Mouse (Mus musculus) layer of hippocampus, postnatal 10 days (tissue): Measurements from ENCODE around the gene Dscam. TPM values are rescaled to one million over a fixed set of nuclear protein-coding genes. Genes with fewer than 3 reads are reported as not detected.
A peak's percentile ranks its signal among the peaks of the same experiment; 100 is the strongest.

Experiments
- DNase-seq, 2 experiments: peaks; one replicate each; pipeline ENCODE4 v3.0.0; 2021; ENCODE audit warnings: low spot score in 2 of 2
- total RNA-seq, 2 experiments: library from RNA; stranded (reverse); gene quantifications; 2 replicates each; pipeline ENCODE4 v1.2.3; 2021

Gene Dscam
- total RNA-seq, 2 experiments from 2014 or later, result 43.0 to 45.4 TPM

DNA sequence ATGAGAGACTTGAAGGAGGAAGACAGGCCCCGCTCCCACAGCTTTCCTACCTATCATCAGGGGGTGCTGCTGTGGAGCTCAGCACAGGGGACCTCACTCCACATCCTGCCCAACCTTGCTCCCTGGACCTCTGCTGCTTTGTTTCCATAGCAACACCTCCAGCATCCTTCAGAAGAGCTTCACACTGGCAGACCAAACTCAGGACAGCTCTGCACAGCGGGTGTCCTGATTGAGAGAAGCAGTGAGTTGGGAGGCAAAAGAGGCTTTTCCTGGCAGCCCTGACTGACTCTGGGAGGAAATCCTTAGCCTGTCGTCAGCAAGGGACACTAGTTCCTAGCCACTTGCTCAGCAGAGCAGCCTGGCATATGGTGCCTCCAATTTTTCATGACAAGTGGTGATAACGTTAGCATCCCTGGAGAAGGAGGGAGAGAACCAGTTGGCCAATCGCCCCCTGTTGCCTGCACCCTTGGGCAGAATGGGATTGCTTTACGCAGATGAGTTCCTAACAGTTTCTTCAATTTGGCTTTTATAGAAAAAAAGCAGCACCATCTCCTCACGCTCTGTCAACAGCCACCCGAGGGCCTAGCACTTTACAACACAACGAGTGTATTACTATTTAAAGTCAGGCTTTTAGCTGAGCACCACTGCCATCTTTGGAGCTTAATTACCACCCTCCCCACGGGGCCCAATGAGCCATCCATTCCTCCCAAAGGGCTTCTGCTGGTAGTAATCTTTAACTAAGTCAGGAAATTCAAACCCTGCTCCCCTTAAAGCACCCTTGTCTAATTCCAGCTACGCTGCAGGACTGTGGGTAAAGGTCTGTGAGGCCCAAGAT is 224.9 kb downstream of the Dscam start:
- DNase-seq, result no peak

DNA sequence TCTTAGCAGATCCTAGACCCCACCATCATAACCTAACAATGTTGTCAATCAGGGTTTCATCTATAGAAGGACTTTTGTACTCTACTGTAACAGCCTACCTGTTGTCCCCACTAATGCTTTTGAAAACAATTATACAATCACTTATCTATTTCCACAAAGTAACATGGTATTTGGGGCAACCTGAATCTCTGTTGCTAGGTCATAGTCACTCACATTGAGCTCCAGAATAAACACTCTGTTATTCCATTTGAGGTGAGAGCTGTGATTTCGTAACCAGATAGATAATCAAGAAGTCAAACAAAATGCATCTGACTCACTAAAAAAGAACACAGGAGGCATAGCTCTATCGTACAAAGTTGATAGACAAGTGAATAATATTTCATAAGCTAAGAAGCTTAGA is 226.9 kb downstream of the Dscam start:
- no peak for DNase-seq

DNA sequence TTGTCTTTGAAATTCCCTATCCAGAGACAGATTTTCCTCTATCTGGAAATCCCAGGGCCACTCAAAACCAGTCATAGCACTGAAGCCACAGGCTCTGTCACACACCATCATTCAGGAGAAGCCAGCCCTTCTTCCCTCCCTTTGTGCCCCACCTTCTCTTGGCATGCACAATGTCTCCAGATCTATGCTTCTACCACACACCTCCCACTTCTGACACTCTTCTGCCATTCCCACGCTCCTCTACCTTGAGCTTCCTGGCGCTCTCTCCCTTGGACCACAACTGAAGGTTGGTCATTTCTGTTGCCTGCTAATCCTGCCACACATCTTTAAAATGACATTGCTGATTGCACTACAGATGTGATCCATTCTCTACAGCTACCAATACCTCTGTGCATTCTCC is 235.8 kb downstream of the Dscam start:
- no peak for DNase-seq

DNA sequence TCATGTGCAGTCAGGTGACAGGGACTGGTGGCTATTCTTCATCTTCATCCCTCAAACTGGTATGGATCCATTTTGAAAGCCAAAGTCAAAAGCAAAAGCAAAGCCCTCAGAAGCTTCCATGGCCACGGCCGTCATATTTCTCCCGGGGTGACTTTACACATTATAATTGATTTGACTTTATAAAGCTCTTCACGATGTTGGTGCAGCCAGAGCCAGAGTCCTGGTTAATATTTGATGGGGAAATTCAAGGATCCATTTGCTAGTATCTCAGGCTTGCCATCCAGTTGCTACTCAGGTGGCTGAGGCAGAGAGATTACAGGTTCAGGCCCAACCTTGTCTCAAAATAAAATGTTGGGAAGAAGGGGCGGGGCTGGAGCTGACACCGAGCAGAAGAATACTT is 238.3 kb downstream of the Dscam start:
- no peak for DNase-seq

DNA sequence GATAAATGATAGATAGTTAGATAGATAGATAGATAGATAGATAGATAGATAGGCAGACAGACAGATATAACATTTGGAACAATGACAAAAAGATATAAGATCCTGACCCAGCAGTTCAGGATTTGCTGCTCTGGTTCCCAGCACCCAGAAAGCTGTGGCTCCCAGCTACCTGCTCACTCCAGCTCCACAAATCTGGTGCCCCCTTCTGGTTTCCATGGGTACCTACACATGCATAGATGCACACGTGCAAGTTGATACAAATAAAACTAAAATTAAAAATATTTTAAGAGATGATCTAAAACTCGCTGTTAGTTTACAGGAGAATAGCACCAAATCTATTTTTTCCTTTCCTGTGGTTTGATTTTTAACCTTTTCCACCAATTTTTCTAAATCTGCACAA is 238.8 kb downstream of the Dscam start:
- no peak for DNase-seq

DNA sequence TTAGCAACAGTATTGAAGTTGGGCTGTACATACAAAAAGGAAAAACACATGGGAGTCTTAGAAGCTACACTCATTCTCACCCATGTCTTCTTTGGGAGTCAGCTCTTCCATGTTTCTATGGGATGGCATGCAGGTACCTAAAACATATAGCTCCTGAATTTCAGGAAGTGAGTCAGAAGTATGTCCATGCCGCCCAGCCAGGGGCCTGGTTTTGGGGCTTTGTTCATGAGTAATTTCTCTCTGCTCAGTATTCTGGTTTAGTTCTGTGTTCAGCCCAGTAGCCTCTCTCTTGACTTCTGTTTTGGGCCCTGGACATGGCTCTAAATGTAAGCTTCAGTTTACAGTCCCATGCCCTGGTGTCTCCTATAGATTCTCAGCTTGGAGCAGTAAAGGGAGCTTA is 242.5 kb downstream of the Dscam start:
- DNase-seq, result no peak

DNA sequence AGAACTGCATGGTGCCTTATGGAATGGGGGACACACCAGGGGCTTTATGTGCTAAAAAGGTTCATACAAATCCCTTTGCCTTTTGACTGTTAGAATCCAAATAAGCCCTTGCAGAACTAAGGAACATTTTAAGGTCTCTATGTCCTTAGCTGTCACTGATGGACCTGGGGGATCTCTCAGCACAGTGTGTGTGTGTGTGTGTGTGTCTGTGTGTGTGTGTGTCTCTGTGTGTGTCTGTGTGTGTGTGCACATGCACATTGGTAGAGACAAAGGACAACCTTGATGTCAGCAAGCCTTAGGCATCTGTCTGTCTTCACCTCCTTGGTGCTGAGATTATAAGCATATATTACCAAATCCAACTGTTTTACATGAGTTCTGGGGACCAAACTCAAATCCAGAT is 243.1 kb downstream of the Dscam start:
- no peak for DNase-seq

DNA sequence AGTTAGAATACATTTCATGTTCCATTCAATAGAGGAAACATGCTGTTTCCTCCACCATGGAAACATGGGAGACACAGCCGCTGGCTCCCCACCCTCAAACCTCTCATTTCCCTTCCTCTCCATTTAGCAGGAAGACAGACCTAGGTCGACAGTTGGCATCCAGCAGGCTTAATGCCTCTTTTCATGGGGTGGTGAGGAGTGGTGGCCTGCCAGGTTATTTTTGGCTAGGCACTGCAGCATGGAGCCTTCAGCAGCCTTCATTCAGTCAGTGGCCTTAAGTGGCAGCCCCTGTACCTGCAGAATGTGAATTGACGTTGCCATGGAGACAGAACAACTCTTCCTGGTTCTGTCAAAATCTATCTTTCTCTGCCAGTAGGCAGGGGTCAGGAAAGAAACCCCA is 243.6 kb downstream of the Dscam start:
- no peak for DNase-seq

DNA sequence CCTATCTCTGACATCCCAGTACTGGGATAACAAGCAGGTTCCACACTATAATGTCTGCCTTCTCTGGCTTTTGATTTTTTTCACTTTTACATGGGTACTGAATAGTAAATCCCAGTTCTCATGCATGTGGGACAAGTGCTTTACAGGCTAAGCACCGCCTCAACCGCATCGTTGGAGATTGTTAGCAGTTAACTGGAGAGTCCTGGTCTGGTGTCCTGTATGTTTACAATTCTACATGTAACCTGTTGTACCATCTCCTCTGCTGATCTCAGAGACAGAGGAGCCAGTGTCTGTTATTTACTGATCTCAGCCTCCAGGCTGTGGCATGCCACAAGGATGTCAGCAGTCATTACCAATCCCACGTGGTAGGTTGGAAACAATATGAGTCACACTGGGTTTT is 246.6 kb downstream of the Dscam start:
- no peak for DNase-seq

DNA sequence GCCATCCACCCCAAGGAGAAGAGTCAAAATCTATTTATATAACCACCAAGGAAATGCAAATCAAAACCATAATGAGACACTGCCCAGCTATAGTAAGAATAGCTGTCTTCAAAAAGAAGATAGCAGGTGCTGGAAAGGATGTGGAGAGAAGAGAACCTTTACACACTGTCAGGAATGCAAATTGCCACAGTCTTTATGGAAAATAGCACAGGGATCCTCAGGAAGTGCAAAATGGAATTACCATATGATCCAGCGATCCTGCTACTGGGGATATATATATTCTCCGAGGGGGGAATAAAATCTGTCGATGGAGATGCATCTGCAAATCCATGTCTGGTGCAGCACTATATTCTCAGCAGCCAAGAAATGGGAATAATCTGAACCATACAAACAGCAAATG is 256.1 kb downstream of the Dscam start:
- no peak for DNase-seq

DNA sequence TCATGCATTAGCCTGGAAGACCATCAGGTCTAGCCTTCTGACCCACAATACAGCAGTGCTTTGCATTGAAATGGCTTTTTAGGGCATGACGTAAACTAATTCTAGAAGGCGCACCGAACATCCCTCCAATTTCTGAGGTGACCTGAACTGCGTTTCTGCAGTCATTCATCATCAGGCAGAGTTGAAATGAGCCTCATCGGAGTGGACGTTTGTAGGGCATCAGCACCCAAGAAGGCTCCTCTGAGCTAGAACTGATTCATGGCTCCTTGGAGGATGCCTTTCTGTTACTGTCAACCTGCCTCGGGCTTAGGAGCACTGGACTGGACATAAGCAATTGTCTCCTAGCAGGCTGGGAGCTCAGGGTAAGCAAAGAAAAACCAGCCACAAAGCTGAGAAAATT is 257.7 kb downstream of the Dscam start:
- DNase-seq, result no peak

DNA sequence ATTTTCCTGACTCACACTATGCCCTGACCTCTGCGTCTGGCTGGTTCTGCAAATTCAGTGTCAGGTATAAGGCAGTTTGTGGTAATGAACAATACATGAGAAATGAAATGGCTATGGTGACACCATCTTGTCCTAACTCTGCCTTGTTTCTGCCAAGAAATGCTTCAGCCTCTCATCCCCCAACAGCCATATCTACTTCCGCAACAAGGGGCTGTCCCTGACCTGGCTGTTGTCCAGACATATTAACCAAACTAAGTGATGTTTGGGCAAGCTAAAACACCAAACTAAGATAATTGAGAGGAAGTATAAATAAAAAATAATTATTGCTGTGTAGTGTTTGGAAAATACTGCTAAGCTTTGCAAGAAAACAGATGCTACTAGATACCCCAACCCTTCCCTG is 258.4 kb downstream of the Dscam start:
- no peak for DNase-seq

DNA sequence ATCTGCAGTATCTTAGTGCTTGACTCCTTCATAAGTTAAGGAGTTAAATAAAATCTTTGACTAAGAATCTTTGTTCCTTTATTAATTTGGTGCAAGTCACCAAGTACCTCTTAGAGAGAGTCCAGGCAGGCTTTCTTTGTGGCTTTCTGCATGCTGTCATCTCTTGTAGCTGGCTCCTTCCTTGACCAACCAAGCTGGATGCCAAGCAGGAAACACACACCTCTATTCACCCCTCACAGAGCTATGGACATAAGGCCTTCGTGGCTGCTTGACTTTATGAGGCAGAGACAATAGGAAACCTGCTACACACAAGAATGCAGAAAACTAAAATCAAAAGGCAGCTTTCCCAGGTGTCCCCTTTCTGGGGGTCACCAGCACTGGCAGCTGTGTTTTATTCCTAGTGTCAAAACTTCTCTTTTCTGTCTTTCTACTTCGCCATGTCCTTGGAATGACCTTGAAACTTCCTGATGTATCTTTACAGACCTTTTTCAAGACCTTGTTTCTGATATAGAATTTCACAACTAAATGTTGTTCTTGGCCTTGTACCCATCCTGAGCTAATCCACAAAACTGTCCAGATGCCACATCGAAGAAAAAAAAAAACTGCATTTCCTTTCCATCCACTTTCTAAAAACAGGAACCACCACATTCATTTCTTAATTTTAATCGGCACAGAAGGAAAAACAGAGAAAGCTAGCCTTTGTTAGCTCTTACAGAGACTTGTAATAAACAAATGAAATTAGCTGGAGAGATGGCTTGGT is 260.0 kb downstream of the Dscam start:
- DNase-seq, result no peak

DNA sequence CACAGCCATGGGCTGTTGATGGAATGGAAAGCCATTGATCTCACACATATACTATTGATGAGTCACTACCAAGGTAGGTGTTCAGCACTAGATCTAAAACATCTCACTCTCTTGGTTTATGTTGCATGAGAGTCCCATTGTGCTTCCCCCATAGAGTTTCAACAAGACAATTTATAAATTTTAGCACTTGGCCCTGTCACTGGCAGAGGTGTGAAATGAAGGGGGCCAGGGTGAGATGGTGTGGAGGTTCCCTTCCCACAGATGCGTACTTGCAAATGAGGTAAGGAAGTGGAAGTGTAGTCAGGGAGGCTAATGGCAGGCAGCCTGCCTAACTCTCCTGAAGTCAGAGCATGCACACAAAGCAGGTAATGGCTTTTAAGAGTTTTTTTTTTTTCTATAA is 262.7 kb downstream of the Dscam start:
- DNase-seq, result no peak

DNA sequence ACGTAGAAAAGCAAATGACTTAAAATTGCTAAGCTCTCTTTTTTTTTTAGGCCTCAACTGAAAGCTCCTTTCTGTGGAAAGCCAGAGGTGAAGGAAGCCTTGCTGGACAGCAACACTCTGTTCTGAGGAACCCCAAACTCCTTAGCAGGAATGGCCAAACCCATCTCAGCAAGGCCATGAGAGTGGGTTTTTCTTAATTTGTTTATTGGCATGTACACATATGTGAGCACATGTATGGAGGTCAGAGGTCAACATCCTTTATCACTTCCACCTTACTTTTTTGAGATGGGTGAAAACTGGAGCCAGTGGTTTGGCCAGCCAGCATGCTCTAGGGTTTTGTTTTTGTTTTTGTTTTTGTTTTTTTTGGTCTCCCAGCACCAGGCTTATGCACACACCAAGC is 263.5 kb downstream of the Dscam start:
- no peak for DNase-seq

DNA sequence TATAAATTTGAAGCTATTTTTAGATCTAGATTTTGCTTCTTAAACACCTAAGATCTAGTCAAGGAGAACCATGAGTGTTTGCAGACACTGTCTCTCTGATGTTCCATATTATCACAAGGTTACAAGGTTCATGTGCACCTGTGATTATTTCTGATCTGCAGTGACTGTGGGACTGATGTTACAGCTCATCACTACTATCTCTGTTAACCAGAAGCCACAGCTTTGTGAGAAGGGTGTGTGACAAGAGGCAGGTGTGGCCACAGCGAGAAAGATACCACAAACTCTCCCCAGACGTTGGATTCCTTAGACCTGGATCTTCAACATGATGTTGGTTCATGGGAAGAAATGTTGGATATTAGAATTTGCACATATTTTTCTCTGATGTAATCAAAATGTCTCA is 263.9 kb downstream of the Dscam start:
- DNase-seq, result no peak

DNA sequence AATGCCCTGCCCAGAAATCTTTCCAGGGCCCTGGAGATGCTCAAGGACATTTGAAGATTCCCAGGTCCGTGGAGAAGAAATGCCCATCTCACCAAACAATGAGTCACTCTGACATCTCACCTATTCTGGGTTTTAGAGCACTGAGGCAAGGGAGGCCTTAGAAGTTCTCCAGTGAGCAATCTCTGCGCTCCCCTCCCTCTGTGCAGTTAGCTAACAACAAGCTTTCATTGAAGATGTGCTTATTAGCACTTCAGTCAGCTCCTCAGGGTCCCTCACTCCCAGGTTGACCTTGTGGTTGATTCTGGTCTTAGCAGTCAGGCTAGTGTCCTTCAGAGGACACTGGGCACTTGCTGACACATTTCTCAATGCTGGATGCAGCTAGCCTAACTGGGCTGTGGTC is 265.8 kb downstream of the Dscam start:
- DNase-seq, result no peak

DNA sequence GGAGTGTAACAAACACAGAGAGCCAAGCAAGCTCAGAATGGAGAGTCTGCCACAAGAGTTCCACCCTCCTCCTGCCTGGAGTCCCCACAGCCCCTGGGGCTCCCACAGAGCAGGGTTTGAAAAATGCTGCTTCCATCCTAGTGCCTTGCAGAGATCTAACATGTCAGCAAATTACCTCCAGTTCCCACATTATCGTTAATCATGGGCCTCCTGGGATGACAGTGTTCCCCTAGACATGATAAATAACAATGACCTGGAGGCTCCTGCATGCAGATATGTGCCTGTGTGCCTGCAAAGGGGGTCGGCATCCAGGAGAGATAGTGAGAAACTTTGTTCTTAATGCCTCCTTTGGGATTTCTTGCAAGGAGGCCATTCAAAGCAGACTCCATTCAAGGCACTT is 266.2 kb downstream of the Dscam start:
- no peak for DNase-seq

DNA sequence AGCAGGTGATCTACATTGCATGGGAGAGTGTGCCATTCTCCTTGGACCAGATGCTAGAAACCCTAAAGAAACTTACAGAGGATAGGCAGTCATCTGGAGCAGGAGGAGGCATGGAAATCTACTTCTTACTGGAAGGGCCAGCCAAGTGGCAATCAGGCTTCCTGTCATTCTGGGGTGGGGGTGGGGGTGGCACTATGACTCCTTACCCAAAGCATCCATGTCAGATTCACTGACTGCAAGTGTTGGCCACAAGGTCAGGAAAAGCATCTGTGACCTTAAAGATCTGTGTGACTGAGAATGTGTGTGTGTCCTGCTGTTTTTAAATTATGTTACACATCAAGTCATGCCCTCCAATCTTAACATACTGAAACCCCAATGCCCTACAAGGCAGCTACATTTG is 268.0 kb downstream of the Dscam start:
- DNase-seq, result no peak

DNA sequence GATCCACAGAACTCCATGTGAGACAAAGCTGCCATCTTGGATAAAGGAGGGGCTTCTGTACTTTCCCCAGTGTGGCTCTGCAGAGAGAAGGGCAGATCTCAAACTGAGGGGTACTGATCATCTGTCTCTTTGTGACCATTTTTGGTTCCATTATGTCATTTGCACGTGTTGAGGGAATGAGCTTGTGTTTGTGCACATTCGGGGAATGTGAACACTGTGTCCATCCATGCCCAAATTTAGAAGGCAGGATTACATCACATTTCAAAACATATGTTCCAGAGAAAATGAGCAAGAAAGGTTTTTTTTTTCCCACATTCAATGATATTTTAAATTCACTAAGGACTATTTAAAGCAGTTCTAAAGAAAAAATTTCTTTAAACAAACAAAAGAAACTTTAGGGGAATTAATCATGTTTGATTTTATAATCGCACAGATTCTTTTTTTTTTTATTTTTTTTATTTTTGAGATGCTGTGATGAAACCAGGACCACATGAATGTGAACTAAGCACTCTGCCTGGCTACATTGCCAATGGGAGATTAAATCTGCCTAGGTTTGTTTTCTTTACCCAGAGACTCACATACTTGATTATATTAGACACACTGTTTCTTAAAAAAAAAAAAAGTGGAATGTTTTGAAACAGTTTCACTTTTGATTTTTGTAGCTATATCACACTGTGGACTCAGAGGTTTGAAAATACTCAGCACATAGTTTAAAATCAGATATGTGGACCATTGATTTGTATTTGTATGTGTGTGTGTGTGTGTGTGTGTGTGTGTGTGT is 269.1 kb downstream of the Dscam start:
- no peak for DNase-seq

DNA sequence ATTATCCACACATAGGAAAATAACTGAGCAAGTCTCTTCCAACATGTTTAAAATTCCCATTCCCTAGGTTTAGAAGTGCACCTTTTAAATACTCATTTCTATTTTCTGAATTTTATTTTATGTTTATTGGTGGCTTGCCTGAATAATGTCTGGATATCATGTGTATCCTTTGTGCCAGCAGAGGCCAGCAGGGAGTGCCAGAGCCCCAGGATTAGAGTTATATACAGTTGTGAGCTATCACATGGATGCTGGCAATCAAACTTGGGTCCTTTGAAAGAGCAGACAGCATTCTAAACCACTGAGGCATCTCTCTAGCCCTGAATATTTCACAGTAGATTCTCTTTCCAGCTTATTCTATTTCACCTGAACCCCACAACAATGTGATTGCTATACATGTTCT is 271.2 kb downstream of the Dscam start:
- DNase-seq, result no peak

DNA sequence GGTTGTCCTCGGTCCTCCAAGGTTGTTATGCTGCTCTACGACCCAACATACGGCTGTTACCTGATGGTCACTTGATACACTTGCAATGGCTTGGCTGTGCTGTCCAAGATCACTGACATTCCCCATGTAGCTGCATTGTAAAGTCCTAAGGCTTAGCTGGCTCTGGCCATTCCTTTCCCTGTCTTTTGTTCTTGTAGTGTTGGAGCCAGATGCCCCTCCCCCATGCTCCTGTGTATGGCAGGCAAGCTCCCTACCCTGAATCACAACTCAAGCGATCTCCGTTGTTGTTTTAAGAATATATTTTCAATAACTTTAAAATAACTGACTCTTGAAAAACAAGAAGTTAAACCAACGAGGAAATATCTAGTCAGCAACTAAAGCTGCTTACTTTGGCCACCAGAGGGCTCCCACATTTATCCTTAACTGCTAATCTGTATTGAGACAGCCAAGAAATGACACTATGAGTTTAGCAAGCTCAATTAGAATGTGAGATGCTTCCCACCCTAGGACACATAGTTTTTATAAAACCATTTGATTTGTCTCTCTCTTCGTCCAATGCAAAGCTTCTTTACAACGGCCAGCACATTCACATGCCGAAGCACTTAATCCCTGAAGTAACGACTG is 273.9 kb downstream of the Dscam start:
- peak; percentile 38 to 55 for DNase-seq
